Mouse (Mus musculus): ENCODE data around the gene Ank.

Ank gene

DNA sequence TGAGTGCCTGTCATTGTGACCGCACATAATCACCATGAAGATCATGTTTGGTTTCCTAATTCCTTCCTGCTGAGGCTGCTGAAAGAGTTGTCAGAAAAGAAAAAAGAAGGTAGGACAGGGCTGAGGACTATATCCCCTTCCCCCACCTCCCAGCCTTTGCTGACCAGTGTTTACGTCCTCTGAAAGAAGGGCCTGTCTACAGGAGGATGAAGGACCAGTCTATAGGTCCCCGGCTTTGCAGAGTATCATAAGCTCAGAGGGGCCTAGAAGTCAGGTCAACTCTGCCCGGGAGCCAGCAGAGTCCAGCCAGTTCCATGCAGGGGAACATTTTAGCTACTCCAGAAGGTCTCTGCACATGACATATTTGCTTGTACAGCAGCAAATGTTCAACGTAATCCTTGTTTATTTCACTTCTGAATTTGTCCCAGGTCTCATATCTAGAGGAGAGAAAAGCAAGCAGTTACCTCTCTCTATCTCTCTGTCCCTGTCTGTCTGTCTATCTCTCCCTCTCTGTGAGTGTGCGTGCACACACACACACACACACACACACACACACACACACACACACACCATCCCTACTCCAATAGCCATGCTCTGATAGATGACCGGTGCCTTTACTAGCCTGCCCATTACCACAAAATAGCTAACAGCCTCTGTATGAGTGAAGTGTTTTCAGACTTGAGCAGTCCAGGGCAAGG, 31.0 kb downstream of the Ank start:
- DNase-seq = no peak

- no peak for DNase-seq
Measured at GRCm38 (mm10) chr15:27498078-27498477, 31.6 kb downstream of the Ank start.

DNA sequence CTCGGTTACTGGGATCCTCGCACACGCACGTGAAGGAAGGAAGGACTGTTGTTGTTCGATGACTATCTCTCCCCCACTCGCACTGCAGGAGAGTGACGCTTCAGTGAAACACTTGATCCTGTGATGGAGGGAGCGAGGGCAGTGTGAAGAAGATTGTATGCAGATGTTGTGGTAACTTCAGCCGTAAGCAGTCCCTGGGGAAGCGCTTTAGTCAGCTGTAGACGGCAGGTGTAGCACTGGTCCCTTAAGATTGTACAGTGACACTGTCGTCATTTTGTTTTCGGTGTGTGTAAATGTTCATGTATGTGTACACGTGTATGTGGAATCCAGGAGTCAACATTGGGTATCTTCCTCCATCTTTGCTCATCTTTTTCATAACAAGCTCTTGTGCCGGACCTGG, 33.9 kb downstream of the Ank start:
- no peak for DNase-seq

DNA sequence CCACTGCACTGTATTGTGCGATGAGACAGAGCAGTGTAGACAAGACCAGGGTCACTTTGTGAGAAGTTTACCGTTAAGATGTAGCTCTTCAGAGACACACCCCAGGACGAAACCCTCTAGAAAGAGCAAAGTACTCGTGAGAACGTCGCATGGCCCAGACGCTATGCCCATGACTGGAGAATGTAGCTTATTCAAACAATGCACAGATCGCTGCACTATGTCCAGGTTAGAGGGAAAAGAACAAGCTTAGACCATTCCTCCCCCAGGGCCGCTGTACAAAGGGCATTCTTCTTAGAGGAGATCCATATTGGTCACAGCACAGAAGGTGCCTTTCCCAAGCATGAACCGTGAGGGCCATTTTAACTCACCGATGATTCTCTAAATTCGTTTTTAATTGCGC, 35.9 kb downstream of the Ank start:
- DNase-seq = no peak

DNA sequence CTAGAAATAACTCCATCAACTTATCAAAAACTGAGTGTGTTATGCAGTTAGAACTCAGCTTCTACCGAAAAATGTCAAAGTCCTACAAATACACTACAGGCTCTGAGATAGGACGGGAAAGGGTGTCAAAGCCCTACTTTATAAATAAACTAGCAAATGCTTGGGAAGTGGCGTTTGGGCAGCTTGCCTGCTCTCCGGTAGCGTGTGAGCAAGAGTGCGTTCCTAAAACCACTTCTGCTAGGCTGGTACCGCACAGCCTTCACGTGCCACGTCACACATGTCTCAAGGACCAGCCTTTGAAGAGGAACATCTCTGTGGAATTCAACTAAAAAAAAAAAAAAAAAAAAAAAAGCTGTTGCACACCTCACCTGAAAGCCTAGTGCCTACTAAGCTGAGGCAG, 36.7 kb downstream of the Ank start:
- no peak for DNase-seq

GRCm38 (mm10) chr15:27503801-27504730, 37.6 kb downstream of the Ank start:
- no peak for DNase-seq

DNA sequence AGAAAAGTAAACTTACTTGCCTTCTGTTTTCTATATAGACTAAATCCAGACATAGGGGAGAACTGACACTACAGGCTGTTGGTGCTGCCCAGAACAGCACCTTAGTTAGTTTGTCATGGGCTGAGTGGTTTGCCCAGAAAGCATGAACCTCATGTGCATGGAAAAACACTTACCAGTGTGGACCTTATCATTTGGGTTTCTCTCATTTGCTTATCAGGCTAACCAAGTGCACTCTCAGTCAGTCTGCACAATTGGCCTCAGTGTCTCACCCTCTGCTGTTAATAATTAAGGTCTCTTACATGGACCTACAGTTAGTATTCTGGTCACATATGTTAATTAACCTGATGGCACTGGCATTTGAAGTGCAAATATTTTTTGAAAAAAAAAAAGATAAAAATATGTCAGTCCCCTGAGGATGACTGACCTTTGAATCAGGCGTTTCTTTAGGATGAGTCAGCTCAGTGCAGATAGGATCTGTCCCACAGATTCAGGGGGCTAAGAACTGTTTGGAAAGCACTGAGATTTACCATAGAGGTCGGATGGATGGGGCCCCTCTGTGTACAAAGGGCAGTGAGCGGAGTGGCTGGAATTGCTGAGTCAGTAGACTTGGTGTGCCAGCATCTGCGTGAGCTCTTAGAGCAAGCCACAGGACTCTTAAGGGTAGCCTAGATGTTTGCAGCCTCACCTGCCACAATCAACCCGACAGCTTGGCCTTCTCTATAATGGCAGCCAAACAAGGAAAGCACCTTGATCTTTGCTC, 39.8 kb downstream of the Ank start:
- no peak for DNase-seq

DNA sequence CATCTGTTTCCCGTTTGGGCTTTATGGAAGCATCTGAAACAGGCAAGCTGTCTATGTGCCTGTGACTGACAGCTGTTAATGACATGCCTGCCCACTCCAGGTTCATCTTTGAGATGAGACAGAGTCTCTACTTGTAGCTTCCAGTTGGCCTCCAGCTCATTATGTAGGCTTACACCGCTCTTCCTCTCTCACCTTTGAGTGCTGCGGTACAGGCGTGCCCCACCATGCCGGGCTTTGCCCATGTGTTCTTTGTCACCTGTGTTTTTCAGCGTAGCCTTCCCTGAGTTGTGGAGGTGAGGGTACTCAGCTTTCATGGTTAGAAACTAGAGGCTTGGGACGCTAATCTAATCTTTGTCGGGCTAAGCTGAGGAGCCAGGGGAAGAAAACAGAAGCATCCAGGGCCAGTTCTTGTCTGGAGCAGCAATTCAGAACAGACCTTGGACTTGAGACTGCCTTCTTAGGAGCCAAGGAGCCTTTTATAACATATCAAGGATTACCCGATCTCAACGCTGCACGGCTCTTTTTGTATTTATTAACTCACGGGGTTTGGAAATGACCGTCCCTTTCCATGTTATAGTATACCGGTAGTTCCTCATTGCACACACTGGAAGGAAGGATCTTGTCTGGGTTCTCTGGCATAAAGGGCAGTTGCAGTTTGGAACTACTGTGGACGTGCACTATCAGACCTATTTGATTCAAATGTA, 40.6 kb downstream of the Ank start:
- DNase-seq = no peak

DNA sequence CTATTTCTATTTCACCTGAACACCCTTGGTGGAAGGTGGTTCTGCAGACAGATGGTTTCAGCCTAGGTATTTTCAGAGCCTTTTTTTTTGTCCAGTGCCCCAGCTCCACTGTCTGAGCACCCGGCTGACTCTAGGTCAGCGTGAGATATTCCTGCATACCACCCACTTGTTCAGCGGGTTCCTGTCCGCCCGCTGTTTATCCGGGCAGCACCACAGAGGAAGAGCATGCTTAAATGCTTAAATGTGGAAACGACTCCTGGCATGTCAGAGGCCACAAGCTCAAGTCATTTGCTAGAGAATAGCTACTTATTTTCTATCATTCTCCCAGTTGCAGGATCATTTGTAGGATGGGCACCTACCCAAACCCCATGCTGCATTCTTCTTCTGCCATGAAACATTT, 41.7 kb downstream of the Ank start:
- no peak for DNase-seq

DNA sequence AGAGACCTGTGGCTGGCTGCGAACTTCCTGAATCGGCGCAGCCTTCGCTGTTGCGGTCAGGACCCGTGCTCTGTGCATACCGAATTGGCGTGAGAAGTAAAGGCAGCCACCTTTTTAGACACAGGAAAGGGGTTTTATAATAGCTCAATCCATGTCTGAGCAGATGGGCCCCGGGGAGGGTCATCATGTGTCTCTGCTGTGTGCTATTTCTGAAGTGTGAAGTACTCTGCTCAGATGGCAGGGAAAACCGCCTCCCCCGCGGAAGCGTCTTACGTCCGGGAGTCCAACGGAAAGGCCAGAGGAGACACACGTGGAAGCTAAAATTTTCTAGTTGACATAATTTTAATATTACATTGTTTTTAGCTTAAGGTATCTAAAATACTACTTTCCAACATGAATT, 42.5 kb downstream of the Ank start:
- DNase-seq = peak; percentile 58

DNA sequence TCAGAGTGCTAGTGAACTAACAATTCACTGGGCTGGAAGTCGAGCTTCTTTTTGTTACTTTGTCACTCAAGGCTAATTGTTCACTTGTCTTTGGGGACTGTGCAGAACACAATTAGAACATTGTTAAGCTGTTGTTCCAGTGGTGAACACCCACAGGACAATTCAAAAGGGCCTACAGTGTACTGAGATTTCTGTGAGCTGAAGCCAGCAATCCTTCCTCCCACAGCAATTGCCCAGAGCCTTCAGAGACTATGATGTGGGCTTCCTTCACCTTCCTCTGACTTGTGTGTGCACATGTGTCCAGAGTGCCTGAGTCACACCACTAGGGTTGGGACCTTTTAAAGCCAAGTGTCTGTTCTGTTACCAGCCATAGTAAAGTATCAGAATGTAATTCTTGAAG, 50.5 kb downstream of the Ank start:
- no peak for DNase-seq

GRCm38 (mm10) chr15:27518026-27518425, 51.5 kb downstream of the Ank start:
- no peak for DNase-seq

DNA sequence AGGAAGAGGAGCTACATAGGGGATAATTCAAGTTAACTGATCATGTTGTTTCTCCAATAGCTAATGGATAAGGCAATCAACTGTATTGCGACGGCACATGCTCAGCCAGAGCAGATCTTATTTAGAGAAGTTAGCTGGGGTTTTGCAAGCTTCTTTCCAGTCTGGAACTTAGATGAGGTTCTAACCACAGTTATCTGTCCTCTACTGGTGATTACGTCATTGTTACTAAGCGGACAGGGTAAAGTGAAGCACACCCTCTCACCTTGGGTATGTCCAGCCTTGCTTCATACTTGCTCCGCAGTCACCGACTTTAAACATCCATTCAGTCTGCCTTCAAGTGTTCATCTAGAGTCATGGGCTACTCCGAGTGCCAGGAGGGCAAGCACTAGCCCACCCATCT, 53.4 kb downstream of the Ank start:
- DNase-seq = no peak

DNA sequence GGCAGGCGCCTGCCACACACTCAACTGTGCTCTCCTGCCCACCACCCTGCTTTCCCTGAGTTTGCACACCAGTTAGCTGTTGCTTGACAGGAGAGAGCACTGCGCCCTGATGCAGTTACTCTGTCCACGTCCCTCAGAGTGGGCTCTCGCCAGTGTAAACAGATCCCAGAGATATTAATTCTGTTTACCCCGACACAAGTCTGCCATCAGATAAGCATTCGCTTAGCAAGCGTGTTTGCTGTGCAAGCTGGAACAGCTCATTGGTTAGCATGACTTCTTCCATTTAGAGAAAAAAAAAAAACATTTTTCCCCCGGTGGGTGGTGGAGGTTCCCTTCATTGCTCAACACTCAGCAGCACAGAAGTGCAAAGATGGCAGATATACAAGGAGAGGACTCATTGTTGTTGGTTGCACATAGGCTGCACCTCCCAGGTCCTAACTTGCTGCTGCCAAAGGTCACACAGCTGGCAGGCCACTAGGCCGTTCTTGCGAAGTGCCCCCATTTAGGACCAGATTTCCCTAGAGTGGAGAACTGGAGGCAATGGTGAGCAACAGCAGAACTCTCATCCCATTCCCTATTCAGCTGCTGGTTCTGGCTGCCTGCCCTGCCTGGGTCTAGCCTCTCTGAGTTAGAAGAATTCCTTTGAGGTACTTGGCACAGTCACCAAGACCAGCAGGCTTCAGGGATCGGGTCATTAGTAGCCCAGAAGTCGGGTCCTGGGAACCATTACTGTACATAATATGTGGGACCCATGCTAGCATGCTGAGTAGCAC, 58.9 kb downstream of the Ank start:
- no peak for DNase-seq

- DNase-seq = no peak
Measured at GRCm38 (mm10) chr15:27528896-27529295, 62.4 kb downstream of the Ank start.

DNA sequence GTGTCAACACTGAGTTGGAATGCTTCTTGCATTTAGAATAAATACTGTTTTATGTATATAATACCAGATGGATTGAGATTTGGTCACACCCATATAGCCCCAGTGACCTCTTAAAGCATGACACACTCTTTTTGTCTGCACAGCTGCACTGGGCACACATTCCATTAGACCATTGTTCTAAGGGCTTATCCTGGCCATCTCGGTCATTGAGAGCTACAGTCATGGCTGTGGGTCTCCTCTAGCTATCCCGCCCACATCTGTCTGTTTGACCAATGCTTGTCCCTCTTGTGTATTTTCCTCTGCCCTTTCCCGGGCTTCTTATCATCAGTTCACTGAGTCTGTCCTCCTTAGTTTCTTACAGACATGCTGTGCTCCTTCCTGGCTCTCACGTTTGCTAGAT, 63.5 kb downstream of the Ank start:
- no peak for DNase-seq

GRCm38 (mm10) chr15:27533036-27533435, 66.6 kb downstream of the Ank start:
- DNase-seq = no peak

DNA sequence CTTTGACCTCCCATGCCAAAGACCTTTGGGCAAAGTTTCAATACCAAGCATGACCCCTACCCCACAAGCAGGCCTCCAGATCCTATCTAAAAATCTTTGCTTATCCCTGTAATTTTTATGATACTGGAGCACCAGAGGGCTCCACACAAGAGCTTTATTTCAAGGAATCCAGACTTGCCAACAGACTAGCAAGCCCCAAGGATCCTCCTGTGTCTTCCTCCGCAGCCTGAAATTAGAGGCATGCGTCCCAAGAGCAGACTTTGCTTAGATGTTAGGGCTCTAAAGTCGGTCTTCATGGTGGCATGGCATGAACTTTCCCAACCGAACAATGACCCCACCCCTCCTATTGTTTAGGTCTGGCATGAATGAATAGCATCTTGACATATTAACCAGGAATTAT, 69.2 kb downstream of the Ank start:
- no peak for DNase-seq

DNA sequence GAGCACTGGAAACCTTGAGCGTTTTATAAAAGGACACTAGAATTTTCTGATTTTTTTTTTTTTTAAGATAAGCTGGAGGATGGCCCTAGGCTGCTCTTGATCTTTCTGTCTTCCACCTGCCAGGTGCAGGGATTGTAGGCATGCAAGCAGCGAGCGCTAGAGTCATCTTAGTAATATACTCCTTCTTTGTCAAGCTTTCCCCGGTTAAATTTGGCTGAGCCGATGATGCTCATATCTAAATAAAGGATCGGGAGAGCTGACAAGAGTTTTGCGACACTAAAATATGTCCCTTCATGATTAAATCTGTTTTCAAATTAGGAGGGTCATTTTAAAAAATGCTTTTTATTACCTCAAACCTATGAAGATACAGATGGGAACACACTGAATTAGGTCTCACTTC, 69.7 kb downstream of the Ank start:
- DNase-seq = no peak

DNA sequence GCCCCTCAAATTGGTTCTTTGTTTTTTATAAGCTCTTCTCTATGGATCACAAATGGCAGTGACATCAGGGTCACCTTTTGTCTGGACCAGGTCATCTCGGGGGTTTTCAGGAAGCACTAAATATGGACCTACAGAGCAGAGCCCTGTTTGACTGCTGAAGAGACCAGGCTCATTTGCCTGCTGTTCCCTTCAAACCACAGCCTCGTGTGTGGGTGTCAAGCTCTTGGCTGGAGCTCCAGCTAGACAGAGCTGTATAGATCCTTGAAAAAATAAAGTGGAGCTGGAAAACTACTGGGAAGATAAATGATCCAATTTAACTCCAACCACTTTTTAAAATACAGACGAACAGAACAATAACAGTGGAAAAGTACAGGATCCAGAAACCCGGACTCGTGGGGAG, 70.3 kb downstream of the Ank start:
- DNase-seq = no peak

DNA sequence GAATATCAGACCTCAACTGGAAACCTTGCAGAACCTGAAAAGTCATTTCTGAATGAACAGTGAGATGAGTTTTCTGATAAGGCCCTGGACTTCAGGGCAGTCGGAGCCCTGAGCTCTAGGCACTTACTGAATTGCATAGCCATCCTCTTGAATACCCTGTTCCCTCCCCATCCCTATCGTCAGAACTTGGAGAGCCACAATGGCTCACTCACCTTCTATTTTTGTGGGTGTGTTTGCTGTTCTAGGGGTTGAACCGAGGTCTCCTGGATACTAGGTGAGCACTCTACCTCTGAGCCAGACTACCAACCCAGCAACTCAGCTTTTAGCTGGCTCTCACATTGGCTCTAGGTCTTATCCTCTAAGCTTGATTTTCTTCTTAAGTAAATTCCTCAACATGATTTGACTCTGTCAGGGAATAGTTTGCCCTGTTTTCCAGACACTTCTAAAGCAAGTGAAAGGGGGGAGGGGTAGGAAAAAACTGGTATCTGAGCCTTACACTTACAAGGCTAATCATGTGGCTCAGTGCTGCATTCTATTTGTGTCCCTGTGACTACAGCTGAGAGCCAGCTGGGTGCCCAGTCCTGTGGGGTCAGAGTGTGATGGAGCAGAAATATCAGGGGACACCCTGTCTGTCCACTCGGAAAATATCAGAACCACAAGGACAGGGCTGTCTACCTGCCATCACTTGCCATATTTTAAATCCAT, 71.2 kb downstream of the Ank start:
- no peak for DNase-seq

DNA sequence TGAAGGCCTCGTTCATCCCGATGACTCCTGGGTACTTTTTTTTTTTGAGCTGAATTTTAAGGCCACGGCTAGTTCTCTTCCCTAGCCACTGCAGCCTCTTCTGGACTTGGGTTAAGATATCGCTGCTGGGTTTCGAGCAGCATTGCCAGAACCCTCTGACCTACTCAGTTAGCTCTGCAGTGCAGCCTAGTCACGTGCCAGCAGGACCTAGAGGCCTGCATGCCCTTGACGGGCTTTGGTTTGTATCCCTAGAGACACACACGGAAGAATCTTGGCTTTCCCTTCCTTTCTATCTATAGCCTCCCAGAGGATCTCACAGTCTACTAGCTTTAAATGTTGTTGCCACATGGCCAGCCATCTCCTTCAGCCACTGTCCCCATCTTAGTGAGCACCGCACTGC, 73.3 kb downstream of the Ank start:
- DNase-seq = no peak
